Mouse (Mus musculus): ENCODE results near the gene Fam241a.

DNA sequence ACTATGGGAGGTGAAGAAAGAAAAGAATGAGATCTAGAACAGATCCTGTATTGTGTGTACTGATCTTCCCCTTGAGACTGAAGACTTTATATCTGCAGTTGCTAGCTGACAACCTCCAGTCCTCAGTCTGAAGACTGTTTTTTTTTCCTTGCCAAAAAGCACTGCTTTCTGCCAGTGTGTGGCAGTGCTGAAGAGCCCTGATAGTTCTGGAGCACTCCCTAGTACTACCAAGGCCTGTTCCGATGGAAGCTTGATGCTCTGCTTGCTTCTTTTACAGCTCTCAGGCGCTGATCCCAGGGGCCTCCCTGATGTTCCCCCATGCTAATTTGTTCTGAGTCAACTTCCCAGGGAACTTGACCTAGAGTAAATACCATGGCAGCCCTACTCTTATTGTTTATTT is 31.9 kb downstream of the Fam241a start:
- TF ChIP-seq SMC3 (IDR thresholded peaks at IDR 0.05; ENCODE audit: low read depth, low read length), result no peak
- TF ChIP-seq EP300 (IDR thresholded peaks at IDR 0.05; ENCODE audit: low read length), result no peak
- peak in 1 of 2 experiments; percentile 8; a peak in 1 of 4 replicates for TF ChIP-seq CTCF (conservative IDR thresholded peaks at IDR 0.05 in 1 of 2, IDR thresholded peaks at IDR 0.05 in 1 of 2; ENCODE audit: low read depth in 2 of 2, low read length in 2 of 2)
- no peak for TF ChIP-seq TCF12 (IDR thresholded peaks at IDR 0.05; ENCODE audit: low read depth, low read length)
- no peak for TF ChIP-seq E2F4 (IDR thresholded peaks at IDR 0.05; ENCODE audit: insufficient replicate concordance, low read depth, low read length)
- TF ChIP-seq POLR2A (IDR thresholded peaks at IDR 0.05; ENCODE audit: low read depth, low read length), result no peak
- no peak for TF ChIP-seq JUN (IDR thresholded peaks at IDR 0.05; ENCODE audit: insufficient read depth, low read depth, low read length)
- no peak for TF ChIP-seq SIN3A (IDR thresholded peaks at IDR 0.05; ENCODE audit: low read length)
- no peak for TF ChIP-seq GABPA (IDR thresholded peaks at IDR 0.05; ENCODE audit: insufficient replicate concordance, low read depth, low read length)
- TF ChIP-seq RCOR1 (conservative IDR thresholded peaks at IDR 0.05; ENCODE audit: low read depth, low read length), result no peak
- TF ChIP-seq BHLHE40 (IDR thresholded peaks at IDR 0.05; ENCODE audit: low read depth, low read length), result no peak
